Mouse (Mus musculus) heart, embryonic 13.5 days (tissue): ENCODE data around the gene Pakap. TPM values are rescaled to one million over a fixed set of nuclear protein-coding genes. Genes with fewer than 3 reads are reported as not detected.
A peak's percentile ranks its signal among the peaks of the same experiment; 100 is the strongest.

Source experiments
- ATAC-seq: fragments of 200-750 bp; cut with Nextera tagmentation; 2 replicates; pipeline ENCODE4 v1.8.0; 2017; ENCODE audit warnings: moderate TSS enrichment; ENCODE audit not compliant: insufficient number of reproducible peaks, low FRiP score, low TSS enrichment; ENCODE audit errors: extremely low read depth
- H3K27ac ChIP-seq: fragments of 300-500 bp; sonication (generic); replicated peaks from 2 replicates; pipeline ENCODE4 v1.5.1; 2015; ENCODE audit warnings: moderate library complexity, mild to moderate bottlenecking, inconsistent platforms
- H3K27me3 ChIP-seq: fragments of 300-500 bp; sonication (generic); replicated peaks from 2 replicates; pipeline ENCODE4 v1.6.1; 2015; ENCODE audit warnings: mild to moderate bottlenecking, inconsistent platforms
- H3K36me3 ChIP-seq: fragments of 300-500 bp; sonication (generic); 2 replicates; pipeline ENCODE4 v1.6.1; 2015; ENCODE audit warnings: mild to moderate bottlenecking, inconsistent platforms
- H3K4me1 ChIP-seq: fragments of 300-500 bp; sonication (generic); 2 replicates; pipeline ENCODE4 v1.6.1; 2015; ENCODE audit warnings: inconsistent platforms
- H3K4me2 ChIP-seq: fragments of 300-500 bp; sonication (generic); 2 replicates; pipeline ENCODE4 v1.6.1; 2015; ENCODE audit warnings: inconsistent platforms, mild to moderate bottlenecking, moderate library complexity
- H3K4me3 ChIP-seq: fragments of 300-500 bp; sonication (generic); 2 replicates; pipeline ENCODE4 v1.5.1; 2015; ENCODE audit warnings: moderate library complexity, mild to moderate bottlenecking, inconsistent platforms
- H3K9ac ChIP-seq: fragments of 300-500 bp; sonication (generic); 2 replicates; pipeline ENCODE4 v1.6.1; 2015; ENCODE audit warnings: inconsistent platforms, mild to moderate bottlenecking, moderate library complexity
- H3K9me3 ChIP-seq: fragments of 300-500 bp; sonication (generic); 2 replicates; pipeline ENCODE4 v1.6.1; 2016; ENCODE audit warnings: inconsistent platforms
- WGBS: fragments of 180-500 bp; shearing (Covaris S2); methylation state at CpG from one replicate; pipeline ENCODE4 v1.1.7; 2015; ENCODE audit warnings: mixed read lengths; 5-methylcytosine and 5-hydroxymethylcytosine counted together
- polyA plus RNA-seq: library from polyadenylated mRNA; unstranded; fragments of >200 nt; fragmentation: Nextera tagmentation; extraction: Ambion mirVana; gene quantifications from 2 replicates; pipeline ENCODE4 v1.2.1, GENCODE M21; 2015

Pakap gene
- polyA plus RNA-seq, 1 experiment from 2014 or later, result 49.3 TPM

GRCm38 (mm10) chr4:57904211-57904610, 336.2 kb downstream of the Pakap start:
- peaks cover 10% of the 10 kb centered on the region for H3K4me1 ChIP-seq
- H3K9me3 ChIP-seq, result no peaks in the 10 kb centered on the region
- no peak overlapping the region for H3K27ac ChIP-seq
- no peak overlapping the region for H3K4me2 ChIP-seq
- H3K27me3 ChIP-seq, result no peaks in the 10 kb centered on the region; the same call in none of the 2 replicates
- no peak overlapping the region for H3K9ac ChIP-seq
- no peak overlapping the region for H3K4me3 ChIP-seq
- ATAC-seq, result no peak
- WGBS, result 8% methylated on average over 5 of the region's 5 CpGs
- H3K36me3 ChIP-seq, result no peaks in the 10 kb centered on the region

- WGBS, result 31% methylated on average over 9 of the region's 9 CpGs
- H3K27ac ChIP-seq, result no peak overlapping the region
- no peak overlapping the region for H3K9ac ChIP-seq
- peaks cover 10% of the 10 kb centered on the region for H3K4me1 ChIP-seq
- ATAC-seq, result no peak
- no peak overlapping the region for H3K4me3 ChIP-seq
- no peaks in the 10 kb centered on the region; the same call in none of the 2 replicates for H3K27me3 ChIP-seq
- no peaks in the 10 kb centered on the region for H3K9me3 ChIP-seq
- no peak overlapping the region for H3K4me2 ChIP-seq
- H3K36me3 ChIP-seq, result no peaks in the 10 kb centered on the region
Measured at GRCm38 (mm10) chr4:57904638-57905037, 336.7 kb downstream of the Pakap start.

- H3K4me2 ChIP-seq, result no peak overlapping the region
- H3K4me3 ChIP-seq, result no peak overlapping the region
- no peaks in the 10 kb centered on the region for H3K9me3 ChIP-seq
- 38% methylated on average over 2 of the region's 2 CpGs for WGBS
- no peaks in the 10 kb centered on the region for H3K36me3 ChIP-seq
- H3K4me1 ChIP-seq, result peaks cover 10% of the 10 kb centered on the region
- H3K27ac ChIP-seq, result no peak overlapping the region
- no peaks in the 10 kb centered on the region; the same call in none of the 2 replicates for H3K27me3 ChIP-seq
- ATAC-seq, result no peak
- no peak overlapping the region for H3K9ac ChIP-seq
Measured at GRCm38 (mm10) chr4:57906708-57907107, 338.7 kb downstream of the Pakap start.

GRCm38 (mm10) chr4:57908860-57909259, 340.9 kb downstream of the Pakap start:
- no peaks in the 10 kb centered on the region for H3K9me3 ChIP-seq
- H3K36me3 ChIP-seq, result no peaks in the 10 kb centered on the region
- H3K27ac ChIP-seq, result no peak overlapping the region
- H3K4me1 ChIP-seq, result peaks cover 9% of the 10 kb centered on the region
- WGBS, result 64% methylated on average over 6 of the region's 6 CpGs
- H3K4me3 ChIP-seq, result no peak overlapping the region
- no peak for ATAC-seq
- H3K9ac ChIP-seq, result no peak overlapping the region
- H3K27me3 ChIP-seq, result no peaks in the 10 kb centered on the region; the same call in none of the 2 replicates
- no peak overlapping the region for H3K4me2 ChIP-seq

- Histone ChIP-seq H3K9me3 (no peaks in the 10 kb centered on the region), H3K36me3 (no peaks in the 10 kb centered on the region), H3K4me1 (peaks cover 22% of the 10 kb centered on the region), H3K27ac (no peak overlapping the region), H3K4me3 (no peak overlapping the region), H3K27me3 (peaks cover 10% of the 10 kb centered on the region; the same call in 1 of the 2 replicates), H3K9ac (no peak overlapping the region), H3K4me2 (no peak overlapping the region)
- no peak for ATAC-seq
Measured at GRCm38 (mm10) chr4:57913021-57913420, 345.0 kb downstream of the Pakap start.

GRCm38 (mm10) chr4:57914193-57915190, 346.5 kb downstream of the Pakap start:
- Histone ChIP-seq H3K36me3 (no peaks in the 10 kb centered on the region), H3K9ac (no peak overlapping the region), H3K4me3 (no peak overlapping the region), H3K9me3 (no peaks in the 10 kb centered on the region), H3K4me1 (peaks cover 24% of the 10 kb centered on the region), H3K27ac (no peak overlapping the region), H3K4me2 (no peak overlapping the region), H3K27me3 (peaks cover 10% of the 10 kb centered on the region; the same call in 1 of the 2 replicates)
- 61% methylated on average over 9 of the region's 10 CpGs for WGBS
- ATAC-seq, result no peak

GRCm38 (mm10) chr4:57915216-57915965, 347.4 kb downstream of the Pakap start:
- WGBS, result 36% methylated on average over 17 of the region's 17 CpGs
- ATAC-seq, result no peak
- H3K4me1 ChIP-seq, result peaks cover 33% of the 10 kb centered on the region

GRCm38 (mm10) chr4:57916201-57916661, 348.3 kb downstream of the Pakap start, which contains the start of gene D630039A03Rik:
D630039A03Rik (minus strand) TSS chr4:57916297.
- no peak; the same call in 1 of the 2 replicates for ATAC-seq
- peak within 1 kb of the TSS; percentile 68 for H3K4me2 ChIP-seq
- no peaks in the 10 kb centered on the region for H3K36me3 ChIP-seq
- no peaks in the 10 kb centered on the region for H3K9me3 ChIP-seq
- no peak within 1 kb of the TSS for H3K27ac ChIP-seq
- 9% methylated on average over 9 of the region's 9 CpGs for WGBS
- peaks cover 10% of the 10 kb centered on the region for H3K27me3 ChIP-seq
- peak within 1 kb of the TSS; percentile 50 for H3K9ac ChIP-seq
- peak within 1 kb of the TSS; percentile 40 for H3K4me3 ChIP-seq
- H3K4me1 ChIP-seq, result peaks cover 33% of the 10 kb centered on the region

More at GRCm38 (mm10) chr4:57915216-57915965, 347.4 kb downstream of the Pakap start:
- no peak overlapping the region for H3K27ac ChIP-seq
- no peaks in the 10 kb centered on the region for H3K9me3 ChIP-seq
- H3K27me3 ChIP-seq, result peaks cover 10% of the 10 kb centered on the region; the same call in 1 of the 2 replicates
- H3K9ac ChIP-seq, result peak overlapping the region; percentile 50
- H3K4me3 ChIP-seq, result peak overlapping the region; percentile 40
- H3K4me2 ChIP-seq, result peak overlapping the region; percentile 68
- no peaks in the 10 kb centered on the region for H3K36me3 ChIP-seq

GRCm38 (mm10) chr4:57916711-57917110, 348.7 kb downstream of the Pakap start:
- Histone ChIP-seq H3K9ac (no peak overlapping the region), H3K4me2 (peak overlapping the region; percentile 68), H3K4me3 (peak overlapping the region; percentile 40; the same call in 1 of the 2 replicates), H3K27me3 (peaks cover 10% of the 10 kb centered on the region), H3K9me3 (no peaks in the 10 kb centered on the region), H3K27ac (no peak overlapping the region), H3K4me1 (peaks cover 33% of the 10 kb centered on the region), H3K36me3 (no peaks in the 10 kb centered on the region)
- ATAC-seq, result no peak
- 73% methylated on average over 4 of the region's 4 CpGs for WGBS

GRCm38 (mm10) chr4:57919494-57920423, 351.8 kb downstream of the Pakap start:
- H3K27me3 ChIP-seq, result peaks cover 9% of the 10 kb centered on the region
- no peak overlapping the region for H3K27ac ChIP-seq
- 28% methylated on average over 8 of the region's 8 CpGs for WGBS
- H3K4me3 ChIP-seq, result no peak overlapping the region
- no peak overlapping the region for H3K4me2 ChIP-seq
- no peaks in the 10 kb centered on the region for H3K9me3 ChIP-seq
- H3K9ac ChIP-seq, result no peak overlapping the region
- H3K4me1 ChIP-seq, result peaks cover 27% of the 10 kb centered on the region
- H3K36me3 ChIP-seq, result no peaks in the 10 kb centered on the region
- no peak for ATAC-seq
